Mouse (Mus musculus) limb, embryonic 14.5 days (tissue): Measurements from ENCODE around the gene Mstn. TPM values are rescaled to one million over a fixed set of nuclear protein-coding genes. Genes with fewer than 3 reads are reported as not detected.

Experiments
- ATAC-seq: fragments of 200-750 bp; cut with Nextera tagmentation; 2 replicates; pipeline ENCODE4 v1.8.0; 2017; ENCODE audit warnings: low read depth, moderate number of reproducible peaks, moderate TSS enrichment; ENCODE audit not compliant: low FRiP score
- DNase-seq: peaks from one replicate; pipeline ENCODE4 v3.0.0-alpha.2; 2015; ENCODE audit warnings: low spot score
- H3K27ac ChIP-seq: fragments of 300-500 bp; sonication (generic); replicated peaks from 2 replicates; pipeline ENCODE4 v1.5.1; 2014; ENCODE audit warnings: low read depth, mild to moderate bottlenecking, low read length, moderate library complexity, mixed read lengths
- H3K27me3 ChIP-seq: fragments of 300-500 bp; sonication (generic); 2 replicates; pipeline ENCODE4 v1.6.1; 2014; ENCODE audit warnings: low read length, mixed read lengths; ENCODE audit not compliant: control insufficient read depth, insufficient read depth
- H3K36me3 ChIP-seq: fragments of 300-500 bp; sonication (generic); 2 replicates; pipeline ENCODE4 v1.6.1; 2014; ENCODE audit warnings: mild to moderate bottlenecking, low read length, moderate library complexity, mixed read lengths; ENCODE audit not compliant: control insufficient read depth, insufficient read depth
- H3K4me1 ChIP-seq: fragments of 300-500 bp; sonication (generic); 2 replicates; pipeline ENCODE4 v1.6.1; 2014; ENCODE audit warnings: antibody characterized with exemption, low read length, mixed read lengths; ENCODE audit not compliant: control insufficient read depth, insufficient read depth
- H3K4me2 ChIP-seq: fragments of 300-500 bp; sonication (generic); replicated peaks from 2 replicates; pipeline ENCODE4 v1.6.1; 2014; ENCODE audit warnings: low read depth, mild to moderate bottlenecking, low read length, moderate library complexity; ENCODE audit not compliant: severe bottlenecking
- H3K4me3 ChIP-seq: fragments of 300-500 bp; sonication (generic); replicated peaks from 2 replicates; pipeline ENCODE4 v1.5.1; 2014; ENCODE audit warnings: low read length
- H3K9ac ChIP-seq: fragments of 300-500 bp; sonication (generic); 2 replicates; pipeline ENCODE4 v1.6.1; 2014; ENCODE audit warnings: mild to moderate bottlenecking, low read depth, low read length, moderate library complexity; ENCODE audit not compliant: severe bottlenecking
- H3K9me3 ChIP-seq: fragments of 300-500 bp; sonication (generic); 2 replicates; pipeline ENCODE4 v1.6.1; 2016; ENCODE audit warnings: low read length; ENCODE audit not compliant: control insufficient read depth
- POLR2A ChIP-seq: fragments of 200-500 bp; IDR thresholded peaks from 2 replicates; pipeline ENCODE4 v1.8.0; 2012; ENCODE audit warnings: inconsistent platforms, mild to moderate bottlenecking, moderate library complexity, borderline replicate concordance; ENCODE audit not compliant: insufficient read depth, insufficient read length; ENCODE audit errors: extremely low read depth
- WGBS: fragments of 180-500 bp; shearing (Covaris S2); extraction: QIAGEN DNeasy Blood & Tissue Kit; methylation state at CpG from one replicate; pipeline ENCODE4 v1.1.7; 2014; 5-methylcytosine and 5-hydroxymethylcytosine counted together
- polyA plus RNA-seq, 2 experiments: library from polyadenylated mRNA; depleted of rRNA in 1 of 2; stranded (reverse) in 1 of 2; unstranded in 1 of 2; fragments of >200 nt; fragmentation: Nextera tagmentation in 1 of 2; extraction: Ambion mirVana in 1 of 2; gene quantifications; 2 replicates each; pipeline versions ENCODE4 v1.2.1 to v1.2.3; 2012 to 2014

Gene Mstn
- polyA plus RNA-seq (2012; rRNA removed) (8.6 and 9.2 TPM in 2 replicates), polyA plus RNA-seq (2014; fragmentation: Nextera tagmentation; extraction: Ambion mirVana) (15.0 and 20.4 TPM in 2 replicates)

GRCm38 (mm10) chr1:53061340-53061739 is at the start of gene Mstn:
Gene Mstn, plus strand, starts transcription at chr1:53061640.
- Histone ChIP-seq H3K27ac (no peak within 1 kb of the TSS), H3K4me3 (peak within 1 kb of the TSS; percentile 14; the same call in 1 of the 2 replicates), H3K9me3 (no peaks in the 10 kb centered on the region), H3K27me3 (no peaks in the 10 kb centered on the region), H3K36me3 (no peaks in the 10 kb centered on the region), H3K9ac (no peak within 1 kb of the TSS), H3K4me2 (peak within 1 kb of the TSS; percentile 29), H3K4me1 (peaks cover 16% of the 10 kb centered on the region)
- ATAC-seq (no peak), DNase-seq (no peak)
- TF ChIP-seq POLR2A: no peak
- 60% methylated on average over 6 of the region's 6 CpGs for WGBS

- Histone ChIP-seq H3K36me3 (no peaks in the 10 kb centered on the region), H3K4me1 (no peaks in the 10 kb centered on the region), H3K4me2 (no peak overlapping the region), H3K27me3 (no peaks in the 10 kb centered on the region), H3K27ac (no peak overlapping the region), H3K9ac (no peak overlapping the region), H3K4me3 (no peak overlapping the region), H3K9me3 (no peaks in the 10 kb centered on the region)
- DNase-seq (no peak), ATAC-seq (no peak)
- WGBS: 74% methylated on average over 6 of the region's 6 CpGs
- no peak for TF ChIP-seq POLR2A
Measured at GRCm38 (mm10) chr1:53014716-53015115, 46.7 kb upstream of the Mstn start.

- ATAC-seq (no peak), DNase-seq (no peak)
- H3K9ac ChIP-seq: no peak overlapping the region
- no peaks in the 10 kb centered on the region for H3K9me3 ChIP-seq
- no peak for TF ChIP-seq POLR2A
- WGBS: 76% methylated on average over 5 of the region's 5 CpGs
- no peaks in the 10 kb centered on the region for H3K27me3 ChIP-seq
- H3K4me2 ChIP-seq: no peak overlapping the region
- H3K36me3 ChIP-seq: no peaks in the 10 kb centered on the region
- H3K4me1 ChIP-seq: no peaks in the 10 kb centered on the region
- no peak overlapping the region for H3K4me3 ChIP-seq
- no peak overlapping the region for H3K27ac ChIP-seq
Measured at GRCm38 (mm10) chr1:53015606-53016005, 45.8 kb upstream of the Mstn start.

GRCm38 (mm10) chr1:53018746-53019505 is 42.5 kb upstream of the Mstn start:
- TF ChIP-seq POLR2A: no peak
- Histone ChIP-seq H3K36me3 (no peaks in the 10 kb centered on the region), H3K9me3 (no peaks in the 10 kb centered on the region), H3K27ac (no peak overlapping the region), H3K4me3 (no peak overlapping the region), H3K9ac (no peak overlapping the region), H3K4me1 (no peaks in the 10 kb centered on the region), H3K4me2 (no peak overlapping the region), H3K27me3 (no peaks in the 10 kb centered on the region)
- no peak for ATAC-seq
- DNase-seq: no peak
- 55% methylated on average over 3 of the region's 3 CpGs for WGBS

- 50% methylated on average over 5 of the region's 5 CpGs for WGBS
- ATAC-seq (no peak), DNase-seq (no peak)
- H3K9ac ChIP-seq: no peak within 1 kb of the TSS
- no peaks in the 10 kb centered on the region for H3K9me3 ChIP-seq
- no peak within 1 kb of the TSS for H3K4me2 ChIP-seq
- H3K27ac ChIP-seq: no peak within 1 kb of the TSS
- no peaks in the 10 kb centered on the region for H3K36me3 ChIP-seq
- no peak for TF ChIP-seq POLR2A
- no peaks in the 10 kb centered on the region for H3K4me1 ChIP-seq
- no peak within 1 kb of the TSS for H3K4me3 ChIP-seq
- no peaks in the 10 kb centered on the region for H3K27me3 ChIP-seq
Measured at GRCm38 (mm10) chr1:53020079-53020478, 41.4 kb upstream of the Mstn start, which contains the start of gene 1700019D03Rik. Gene 1700019D03Rik, minus strand, starts transcription at chr1:53020179.
